Mouse (Mus musculus) B cell, adult (primary cell): ENCODE data around the gene Tmem185b. TPM values are rescaled to one million over a fixed set of nuclear protein-coding genes. Genes with fewer than 3 reads are reported as not detected.

ENCODE experiments used
- total RNA-seq: library from RNA; stranded (reverse); gene quantifications from 4 replicates; pipeline ENCODE4 v1.2.4, GENCODE M21; 2023; ENCODE audit not compliant: inconsistent age

Tmem185b gene
- total RNA-seq = 25.0 to 30.8 TPM (median 25.7 TPM) in 4 replicates

GRCm38 (mm10) chr1:119525689-119526591 is at the start of gene Tmem185b:
Tmem185b (plus strand) TSS chr1:119526160.

GRCm38 (mm10) chr1:119504260-119505062 is 21.5 kb upstream of the Tmem185b start, which contains the start of gene Ralb:
Ralb (minus strand) TSS chr1:119504794.

Other genes starting within 250 kb of the Tmem185b start
- not detected in 4 replicates for gene Inhbb, start 103.9 kb upstream of the Tmem185b start, total RNA-seq
- 7.9 to 13.1 TPM (median 10.0 TPM) in 4 replicates for gene Ralb, start 21.4 kb upstream of the Tmem185b start, total RNA-seq
- 3.2 to 6.1 TPM (median 4.2 TPM) in 4 replicates for gene Epb41l5, start 122.8 kb downstream of the Tmem185b start, total RNA-seq